Mouse (Mus musculus) ovary, postnatal 36 days (tissue): ENCODE measurements at regions not wholly inside any gene's neighbourhood (a gene's known extent, or its start where the extent isn't known, plus 50 kb on each side); places are given as distances from the start of the nearest gene placed in this dataset.

ENCODE experiments used
- DNase-seq: peaks from one replicate; pipeline ENCODE4 v3.0.0; 2022; ENCODE audit warnings: low spot score, mixed read lengths

GRCm38 (mm10) chr13:37569051-37569450 lies 209.1 kb upstream of the Rreb1 start:
- DNase-seq: no peak

- no peak for DNase-seq
These were observed 208.7 kb upstream of the Rreb1 start for GRCm38 (mm10) chr13:37569486-37569885.

GRCm38 (mm10) chr13:37572983-37573382 lies 205.2 kb upstream of the Rreb1 start:
- no peak for DNase-seq

- DNase-seq: no peak
These were observed 199.0 kb upstream of the Rreb1 start for GRCm38 (mm10) chr13:37579231-37579630.

GRCm38 (mm10) chr13:37579775-37580174 lies 198.4 kb upstream of the Rreb1 start:
- no peak for DNase-seq

- DNase-seq: no peak
These were observed 197.4 kb upstream of the Rreb1 start for GRCm38 (mm10) chr13:37580806-37581205.

- no peak for DNase-seq
These were observed 196.8 kb upstream of the Rreb1 start for GRCm38 (mm10) chr13:37581374-37581773.

GRCm38 (mm10) chr13:37585476-37585875 lies 192.7 kb upstream of the Rreb1 start:
- DNase-seq: no peak

GRCm38 (mm10) chr13:37586511-37586910 lies 191.7 kb upstream of the Rreb1 start:
- DNase-seq: no peak

GRCm38 (mm10) chr13:37587911-37588310 lies 190.3 kb upstream of the Rreb1 start:
- no peak for DNase-seq

- no peak for DNase-seq
These were observed 189.5 kb upstream of the Rreb1 start for GRCm38 (mm10) chr13:37588528-37589176.

- no peak for DNase-seq
These were observed 186.1 kb upstream of the Rreb1 start for GRCm38 (mm10) chr13:37592149-37592548.

GRCm38 (mm10) chr13:37595196-37595595 lies 183.0 kb upstream of the Rreb1 start:
- no peak for DNase-seq

- DNase-seq: no peak
These were observed 180.6 kb upstream of the Rreb1 start for GRCm38 (mm10) chr13:37597575-37597974.

- DNase-seq: no peak
These were observed 179.9 kb upstream of the Rreb1 start for GRCm38 (mm10) chr13:37598165-37598775.

- no peak for DNase-seq
These were observed 178.5 kb upstream of the Rreb1 start for GRCm38 (mm10) chr13:37599679-37600078.

- no peak for DNase-seq
These were observed 178.0 kb upstream of the Rreb1 start for GRCm38 (mm10) chr13:37600172-37600571.

GRCm38 (mm10) chr13:37601068-37601467 lies 177.1 kb upstream of the Rreb1 start:
- no peak for DNase-seq

GRCm38 (mm10) chr13:37602256-37602655 lies 175.9 kb upstream of the Rreb1 start:
- no peak for DNase-seq

- DNase-seq: no peak
These were observed 174.8 kb upstream of the Rreb1 start for GRCm38 (mm10) chr13:37603226-37603994.

GRCm38 (mm10) chr13:37606250-37606649 lies 171.9 kb upstream of the Rreb1 start:
- no peak for DNase-seq

- DNase-seq: no peak
These were observed 169.1 kb upstream of the Rreb1 start for GRCm38 (mm10) chr13:37609085-37609484.

GRCm38 (mm10) chr13:37611387-37611786 lies 166.8 kb upstream of the Rreb1 start:
- no peak for DNase-seq
